In genomic region chr1:51915051-51915575, GRCm38 (mm10) we compare ENCODE assay signal across 8 mouse cellular contexts. TPM values are rescaled to one million over a fixed set of nuclear protein-coding genes. Genes with fewer than 3 reads are reported as not detected.
DNase-seq lines count a peak whose midpoint lies in the region; ATAC-seq and TF ChIP-seq lines count a peak whose summit lies in the region.

No protein-coding gene starts in this region.

- under 1% methylated on average over 33 of the region's 33 CpGs for WGBS in forebrain, embryonic 11.5 days

- 0 out of 2 replicates have a peak, but pooled peaks cover 8% of the 10 kb centered on the region for H3K36me3 ChIP-seq in E14TG2a.4 (ENCODE audit: insufficient read depth, low read length)
- no peaks in the 10 kb centered on the region for H3K36me3 ChIP-seq in forebrain, embryonic 11.5 days (ENCODE audit: control insufficient read depth, insufficient read depth, low read length)

- no peak for TF ChIP-seq CTCF in E14TG2a.4 (conservative IDR thresholded peaks at IDR 0.05; ENCODE audit: low read length)

- H3K27me3 ChIP-seq in E14TG2a.4 (ENCODE audit: insufficient read depth, low read length): peaks cover 23% of the 10 kb centered on the region
- no peaks in the 10 kb centered on the region for H3K27me3 ChIP-seq in forebrain, embryonic 11.5 days (ENCODE audit: control insufficient read depth, insufficient read depth, low read length)

- H3K4me1 ChIP-seq in E14TG2a.4 (replicated peaks; ENCODE audit: low read depth, low read length): peaks cover 50% of the 10 kb centered on the region
- H3K4me1 ChIP-seq in forebrain, embryonic 11.5 days (replicated peaks; ENCODE audit: control insufficient read depth, insufficient read depth, low read length): peaks cover 12% of the 10 kb centered on the region; the same call in 1 of the 2 replicates

- peak overlapping the region; percentile 94 for H3K27ac ChIP-seq in forebrain, embryonic 11.5 days (ENCODE audit: low read depth, low read length)

- intact Hi-C loops in heart, postnatal 10 days (cut with DNase I): loop anchor here (2.0 to 5.0 kb wide), 3 partner anchors 20 to 134 kb away; no protein-coding TSS in a partner anchor

- H3K9me3 ChIP-seq in E14TG2a.4 (ENCODE audit: low read length): no peaks in the 10 kb centered on the region
- H3K9me3 ChIP-seq in forebrain, embryonic 11.5 days (ENCODE audit: control insufficient read depth, low read length): no peaks in the 10 kb centered on the region

- H3K4me2 ChIP-seq in forebrain, embryonic 11.5 days (ENCODE audit: low read depth, low read length, severe bottlenecking): peak overlapping the region; percentile 68

- DNase-seq in adrenal gland, adult 8-10 months: peak; percentile 70
- DNase-seq in forebrain, embryonic 11.5 days (ENCODE audit: low spot score): peak; percentile 95
- peak; percentile 87 for DNase-seq in heart, postnatal 10 days
- DNase-seq in kidney, postnatal 36 days: peak; percentile 86 to 90
- peak; percentile 86 for DNase-seq in lung, postnatal 14 days
- peak; percentile 91 for DNase-seq in retina, postnatal 1 day
- DNase-seq in yolk sac, embryonic 10.5 days (ENCODE audit: low spot score): peak; percentile 82

- H3K9ac ChIP-seq in forebrain, embryonic 11.5 days (ENCODE audit: low read length): peak overlapping the region; percentile 99

- peak overlapping the region; percentile 98 for H3K4me3 ChIP-seq in E14TG2a.4 (replicated peaks; ENCODE audit: low read length)
- H3K4me3 ChIP-seq in forebrain, embryonic 11.5 days (ENCODE audit: low read depth, low read length): peak overlapping the region; percentile 82

- peak; percentile 93 for ATAC-seq in forebrain, embryonic 11.5 days (replicated peaks; ENCODE audit: low FRiP score)

RNA-seq across cellular contexts. Expression of gene Myo1b, which starts 0.8 kb away (rescaled TPM):
- total RNA-seq in adrenal gland, adult 8-10 months (2022): 10 to 100 TPM; 47.5 to 65.6 (median 54.5) TPM
- 109 and 117 TPM in 2 replicates for polyA plus RNA-seq in forebrain, embryonic 11.5 days (2014; fragmentation: Nextera tagmentation; extraction: Ambion mirVana)
- total RNA-seq in heart, postnatal 10 days (2021): 10 to 100 TPM; 62.5 to 74.8 TPM

Comparison
In these comparisons a context has a peak if more than half of its experiments do, and no peak if none do; other contexts are left out.
1. Peak in every context shown above with its lines: DNase-seq, ATAC-seq, H3K4me3 ChIP-seq and H3K27ac ChIP-seq.